Mouse (Mus musculus): ENCODE results near the gene Bcas2. TPM values are rescaled to one million over a fixed set of nuclear protein-coding genes. Genes with fewer than 3 reads are reported as not detected.
A peak's percentile ranks its signal among the peaks of the same experiment; 100 is the strongest.
"Not testable (repeated sequence)": the region's sequence is repeated elsewhere in the genome, so short reads cannot be mapped to it uniquely, and the experiment has no call there.

The Bcas2 gene
- polyA plus RNA-seq, 1 experiment: 186 TPM

DNA sequence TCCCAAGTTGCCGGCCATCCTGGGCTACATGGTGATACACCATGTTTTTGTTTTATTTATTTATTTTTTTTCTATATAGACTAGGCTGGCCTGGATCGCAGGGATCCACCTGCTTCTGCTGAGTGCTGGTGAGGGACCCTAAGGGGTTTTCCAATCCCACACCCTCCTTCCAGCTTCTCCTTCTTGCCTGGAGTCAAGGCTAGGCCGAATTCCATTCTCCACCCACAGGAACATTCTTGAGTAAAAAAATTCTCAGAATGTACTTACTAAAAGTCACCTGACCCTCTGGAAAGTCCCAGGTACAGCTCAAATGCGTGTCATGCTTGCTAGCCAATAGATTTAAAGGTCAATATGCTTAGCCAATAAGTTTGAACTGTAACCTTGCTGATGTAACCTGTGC lies 20.7 kb downstream of the Bcas2 start:
- TF ChIP-seq POLR2A (IDR thresholded peaks at IDR 0.05; ENCODE audit: insufficient read depth, low read length) (no peak), EP300 (IDR thresholded peaks at IDR 0.05; ENCODE audit: insufficient read depth, low read depth, low read length) (0 out of 2 replicates have a peak, but pooled peaks have one; percentile 14)
- peaks cover 2% of the 10 kb centered on the region for H3K4me1 ChIP-seq (ENCODE audit: control insufficient read depth, insufficient read depth, low read length)
- no peak overlapping the region for H3K9ac ChIP-seq (ENCODE audit: low read depth, poor library complexity, severe bottlenecking)
- peaks cover 25% of the 10 kb centered on the region for H3K9me3 ChIP-seq (replicated peaks; ENCODE audit: control insufficient read depth, insufficient read depth, low read length, poor library complexity, severe bottlenecking)
- no peak overlapping the region for H3K27ac ChIP-seq (ENCODE audit: insufficient read depth, low read length)
- no peak overlapping the region for H3K4me3 ChIP-seq (ENCODE audit: low read depth, low read length)
- no peaks in the 10 kb centered on the region for H3K36me3 ChIP-seq (ENCODE audit: control insufficient read depth, insufficient read depth, low read length, poor library complexity, severe bottlenecking)
- H3K27me3 ChIP-seq (ENCODE audit: control insufficient read depth, insufficient read depth, low read length, poor library complexity, severe bottlenecking): no peaks in the 10 kb centered on the region

DNA sequence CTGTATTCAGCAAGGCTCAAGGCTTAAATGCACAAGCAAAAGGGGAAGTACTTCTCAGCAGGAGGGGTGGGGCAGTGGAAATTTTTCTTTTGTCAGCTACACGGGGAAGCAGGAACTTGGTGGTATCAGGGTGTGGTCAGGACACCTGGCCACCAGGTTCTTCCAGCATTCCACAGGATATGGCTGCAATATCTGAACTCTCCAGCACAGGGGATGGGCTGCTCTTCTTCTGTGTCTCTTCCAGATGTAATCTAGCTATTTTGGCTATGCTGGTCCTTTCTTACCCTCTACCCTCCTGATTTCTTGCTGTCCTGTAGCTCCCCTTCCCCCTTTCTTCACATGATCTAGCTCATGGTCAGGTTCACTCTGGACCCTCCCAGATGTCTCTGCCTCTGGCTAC lies 21.7 kb downstream of the Bcas2 start:
- no peak overlapping the region for H3K9ac ChIP-seq (ENCODE audit: low read depth, poor library complexity, severe bottlenecking)
- no peaks in the 10 kb centered on the region for H3K27me3 ChIP-seq (ENCODE audit: control insufficient read depth, insufficient read depth, low read length, poor library complexity, severe bottlenecking)
- H3K9me3 ChIP-seq (replicated peaks; ENCODE audit: control insufficient read depth, insufficient read depth, low read length, poor library complexity, severe bottlenecking): peaks cover 25% of the 10 kb centered on the region
- H3K27ac ChIP-seq (ENCODE audit: insufficient read depth, low read length): peak overlapping the region; percentile 85
- H3K4me1 ChIP-seq (ENCODE audit: control insufficient read depth, insufficient read depth, low read length): peaks cover 2% of the 10 kb centered on the region
- H3K36me3 ChIP-seq (ENCODE audit: control insufficient read depth, insufficient read depth, low read length, poor library complexity, severe bottlenecking): no peaks in the 10 kb centered on the region
- no peak for TF ChIP-seq EP300 (IDR thresholded peaks at IDR 0.05; ENCODE audit: insufficient read depth, low read depth, low read length)
- TF ChIP-seq POLR2A (IDR thresholded peaks at IDR 0.05; ENCODE audit: insufficient read depth, low read length): no peak
- TF ChIP-seq CTCF (IDR thresholded peaks at IDR 0.05; ENCODE audit: low read depth, low read length): no peak
- no peak overlapping the region for H3K4me3 ChIP-seq (ENCODE audit: low read depth, low read length)

DNA sequence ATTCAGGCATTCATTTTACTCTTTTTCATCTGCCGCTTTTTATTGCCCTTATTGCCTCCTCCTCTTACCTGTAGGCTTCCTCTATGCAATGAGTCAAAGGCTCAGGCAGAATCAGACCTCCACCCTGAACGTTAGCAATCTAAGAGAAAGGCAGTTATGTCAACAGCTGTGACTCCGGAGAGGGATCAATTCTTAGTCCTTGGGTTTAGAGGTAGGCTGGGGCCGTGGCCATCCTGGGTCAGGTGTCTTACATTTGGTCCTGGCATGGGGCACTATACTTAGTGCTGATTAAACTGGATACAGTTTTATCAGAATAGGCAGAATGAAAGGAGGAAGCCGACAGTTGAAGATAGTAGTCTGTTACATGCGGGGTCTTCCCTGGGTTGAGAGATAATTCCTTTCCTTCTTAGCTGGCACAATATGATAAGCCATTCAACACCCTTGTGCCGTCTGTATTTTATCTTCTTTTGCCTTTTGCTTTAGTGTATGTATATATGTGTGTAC lies 24.9 kb downstream of the Bcas2 start:
- Histone ChIP-seq H3K4me3 (ENCODE audit: low read depth, low read length) (no peak overlapping the region), H3K27me3 (ENCODE audit: control insufficient read depth, insufficient read depth, low read length, poor library complexity, severe bottlenecking) (no peaks in the 10 kb centered on the region), H3K9me3 (replicated peaks; ENCODE audit: control insufficient read depth, insufficient read depth, low read length, poor library complexity, severe bottlenecking) (peaks cover 30% of the 10 kb centered on the region)

DNA sequence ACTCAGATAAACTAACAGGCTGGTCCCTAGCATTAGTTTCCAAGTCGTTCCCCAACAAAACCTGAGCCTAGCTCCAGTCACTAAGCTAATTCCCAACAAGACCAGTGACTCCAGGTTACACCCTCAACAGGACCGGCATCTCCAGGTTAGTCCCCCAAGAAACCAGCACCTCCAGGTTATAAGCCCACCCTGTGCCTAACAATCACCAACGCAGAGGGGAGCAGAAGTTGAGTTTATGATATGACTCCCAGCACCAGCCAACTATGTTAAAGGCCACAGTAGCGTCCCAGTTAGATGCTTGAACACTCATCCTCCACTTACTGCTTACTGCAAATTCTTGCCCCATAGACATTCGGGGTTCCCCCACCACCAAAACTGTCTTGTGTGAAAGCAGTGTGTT lies 27.9 kb downstream of the Bcas2 start:
- Histone ChIP-seq H3K9me3 (replicated peaks; ENCODE audit: control insufficient read depth, insufficient read depth, low read length, poor library complexity, severe bottlenecking) (peaks cover 12% of the 10 kb centered on the region), H3K4me3 (ENCODE audit: low read depth, low read length) (no peak overlapping the region), H3K27me3 (ENCODE audit: control insufficient read depth, insufficient read depth, low read length, poor library complexity, severe bottlenecking) (no peaks in the 10 kb centered on the region), H3K4me1 (ENCODE audit: control insufficient read depth, insufficient read depth, low read length) (no peaks in the 10 kb centered on the region), H3K36me3 (ENCODE audit: control insufficient read depth, insufficient read depth, low read length, poor library complexity, severe bottlenecking) (peaks cover 2% of the 10 kb centered on the region; the same call in 1 of the 2 replicates), H3K27ac (ENCODE audit: insufficient read depth, low read length) (no peak overlapping the region), H3K9ac (ENCODE audit: low read depth, poor library complexity, severe bottlenecking) (no peak overlapping the region)
- TF ChIP-seq EP300 (IDR thresholded peaks at IDR 0.05; ENCODE audit: insufficient read depth, low read depth, low read length): no peak
- TF ChIP-seq POLR2A (IDR thresholded peaks at IDR 0.05; ENCODE audit: insufficient read depth, low read length): no peak
- no peak for TF ChIP-seq CTCF (IDR thresholded peaks at IDR 0.05; ENCODE audit: low read depth, low read length)

More for the DNA sequence above, 24.9 kb downstream of the Bcas2 start:
- Histone ChIP-seq H3K4me1 (ENCODE audit: control insufficient read depth, insufficient read depth, low read length) (no peaks in the 10 kb centered on the region), H3K9ac (ENCODE audit: low read depth, poor library complexity, severe bottlenecking) (no peak overlapping the region), H3K36me3 (ENCODE audit: control insufficient read depth, insufficient read depth, low read length, poor library complexity, severe bottlenecking) (no peaks in the 10 kb centered on the region), H3K27ac (ENCODE audit: insufficient read depth, low read length) (no peak overlapping the region)
- TF ChIP-seq POLR2A (IDR thresholded peaks at IDR 0.05; ENCODE audit: insufficient read depth, low read length): no peak
- no peak for TF ChIP-seq EP300 (IDR thresholded peaks at IDR 0.05; ENCODE audit: insufficient read depth, low read depth, low read length)
- TF ChIP-seq CTCF (IDR thresholded peaks at IDR 0.05; ENCODE audit: low read depth, low read length): no peak

DNA sequence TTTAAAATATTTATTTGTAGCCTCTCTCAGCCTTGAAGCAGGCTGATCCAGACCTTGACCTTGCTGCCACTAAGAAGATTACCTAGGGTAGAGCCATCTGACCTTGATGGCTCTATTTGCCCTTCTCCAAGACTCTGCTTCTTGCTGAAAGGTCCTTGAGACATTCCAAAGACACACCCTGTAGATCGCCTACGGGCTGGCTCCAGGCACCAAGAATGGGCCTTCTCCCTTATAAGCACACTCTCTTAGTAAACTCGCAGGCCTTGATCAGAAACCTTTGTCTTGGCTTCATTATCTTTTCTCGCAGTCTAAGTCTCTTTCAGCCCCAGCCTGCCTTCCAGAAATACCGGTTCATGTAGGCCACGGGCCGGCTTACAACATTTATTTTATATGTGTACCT lies 29.6 kb downstream of the Bcas2 start:
- not testable (repeated sequence) for H3K4me1 ChIP-seq (ENCODE audit: control insufficient read depth, insufficient read depth, low read length); H3K9ac ChIP-seq (ENCODE audit: low read depth, poor library complexity, severe bottlenecking); H3K27me3 ChIP-seq (ENCODE audit: control insufficient read depth, insufficient read depth, low read length, poor library complexity, severe bottlenecking); H3K4me3 ChIP-seq (ENCODE audit: low read depth, low read length); H3K36me3 ChIP-seq (ENCODE audit: control insufficient read depth, insufficient read depth, low read length, poor library complexity, severe bottlenecking)
- H3K9me3 ChIP-seq (replicated peaks; ENCODE audit: control insufficient read depth, insufficient read depth, low read length, poor library complexity, severe bottlenecking): peaks cover 12% of the 10 kb centered on the region
- peak; percentile 84 for TF ChIP-seq EP300 (IDR thresholded peaks at IDR 0.05; ENCODE audit: insufficient read depth, low read depth, low read length)
- H3K27ac ChIP-seq (ENCODE audit: insufficient read depth, low read length): peak overlapping the region; percentile 73

DNA sequence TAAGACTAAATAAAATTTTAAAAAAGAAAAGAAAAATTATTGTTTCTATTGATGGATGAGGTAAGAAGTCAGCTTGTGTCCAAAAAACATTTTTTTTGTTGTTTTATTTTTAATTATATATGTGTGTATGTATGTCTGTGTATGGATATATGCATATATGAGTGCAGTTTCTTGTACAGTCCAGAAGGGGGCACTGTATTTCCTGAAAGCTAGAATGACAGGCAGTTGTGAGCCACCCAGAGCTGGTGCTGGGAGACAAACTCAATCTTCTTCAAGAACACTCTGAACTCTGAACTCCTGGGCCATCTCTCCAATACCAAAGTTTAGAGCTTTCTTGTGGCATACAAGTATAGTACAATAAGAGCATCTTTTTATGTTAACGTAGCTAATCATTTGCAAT lies 32.1 kb downstream of the Bcas2 start:
- Histone ChIP-seq H3K9me3 (replicated peaks; ENCODE audit: control insufficient read depth, insufficient read depth, low read length, poor library complexity, severe bottlenecking) (peaks cover 12% of the 10 kb centered on the region), H3K27me3 (ENCODE audit: control insufficient read depth, insufficient read depth, low read length, poor library complexity, severe bottlenecking) (no peaks in the 10 kb centered on the region), H3K27ac (ENCODE audit: insufficient read depth, low read length) (peak overlapping the region; percentile 59; the same call in 1 of the 2 replicates), H3K4me1 (ENCODE audit: control insufficient read depth, insufficient read depth, low read length) (peaks cover 3% of the 10 kb centered on the region), H3K9ac (ENCODE audit: low read depth, poor library complexity, severe bottlenecking) (no peak overlapping the region), H3K36me3 (ENCODE audit: control insufficient read depth, insufficient read depth, low read length, poor library complexity, severe bottlenecking) (peaks cover 2% of the 10 kb centered on the region; the same call in 1 of the 2 replicates), H3K4me3 (ENCODE audit: low read depth, low read length) (no peak overlapping the region)
- TF ChIP-seq POLR2A (IDR thresholded peaks at IDR 0.05; ENCODE audit: insufficient read depth, low read length) (no peak), EP300 (IDR thresholded peaks at IDR 0.05; ENCODE audit: insufficient read depth, low read depth, low read length) (no peak), CTCF (IDR thresholded peaks at IDR 0.05; ENCODE audit: low read depth, low read length) (no peak)

Measured in ES-Bruce4 (cell line).